Mouse (Mus musculus) spleen, adult 2 months (tissue): ENCODE measurements at regions not wholly inside any gene's neighbourhood (a gene's known extent, or its start where the extent isn't known, plus 50 kb on each side); places are given as distances from the start of the nearest gene placed in this dataset.

ENCODE experiments used
- DNase-seq, 2 experiments: peaks; one replicate each; pipeline versions ENCODE4 v3.0.0 to v3.0.0-alpha.2; 2012 to 2021; ENCODE audit warnings: low spot score in 2 of 2, low read depth in 1 of 2
- H3K27ac ChIP-seq: fragments of 200-500 bp; 2 replicates; pipeline ENCODE4 v1.5.1; 2012; ENCODE audit warnings: low read length, inconsistent platforms; ENCODE audit not compliant: insufficient read depth
- H3K27me3 ChIP-seq: fragments of 200-500 bp; 2 replicates; pipeline ENCODE4 v1.6.1; 2012; ENCODE audit warnings: mild to moderate bottlenecking, moderate library complexity, low read length, inconsistent platforms; ENCODE audit not compliant: control insufficient read depth, insufficient read depth
- H3K36me3 ChIP-seq: fragments of 200-500 bp; 2 replicates; pipeline ENCODE4 v1.6.1; 2012; ENCODE audit warnings: mild to moderate bottlenecking, low read length, inconsistent platforms; ENCODE audit not compliant: control insufficient read depth, insufficient read depth
- H3K4me1 ChIP-seq: fragments of 200-500 bp; 2 replicates; pipeline ENCODE4 v1.6.1; 2011; ENCODE audit warnings: inconsistent platforms; ENCODE audit not compliant: control insufficient read depth, insufficient read depth, insufficient read length
- H3K4me3 ChIP-seq: fragments of 200-500 bp; 2 replicates; pipeline ENCODE4 v1.5.1; 2011; ENCODE audit warnings: mild to moderate bottlenecking, inconsistent platforms; ENCODE audit not compliant: insufficient read depth, insufficient read length; ENCODE audit errors: extremely low read depth
- CTCF ChIP-seq: fragments of 200-500 bp; IDR thresholded peaks from 2 replicates; pipeline ENCODE4 v1.5.1; 2011; ENCODE audit warnings: mild to moderate bottlenecking, inconsistent platforms; ENCODE audit not compliant: insufficient read depth, insufficient read length, insufficient replicate concordance; ENCODE audit errors: extremely low read depth
- POLR2A ChIP-seq: fragments of 200-500 bp; IDR thresholded peaks from 2 replicates; pipeline ENCODE4 v1.6.1; 2011; ENCODE audit warnings: low read depth, low read length, inconsistent platforms
- WGBS: fragments of 180-500 bp; shearing (Covaris S2); methylation state at CpG from one replicate; pipeline ENCODE4 v1.1.7; 2018; 5-methylcytosine and 5-hydroxymethylcytosine counted together

- no peak for DNase-seq
These were observed 355.3 kb upstream of the Tbx3 start for GRCm38 (mm10) chr5:119315149-119315548.

GRCm38 (mm10) chr5:119317617-119318016 lies 352.9 kb upstream of the Tbx3 start:
- 87% methylated on average over 11 of the region's 11 CpGs for WGBS
- TF ChIP-seq POLR2A (no peak), CTCF (no peak)
- no peaks in the 10 kb centered on the region for H3K36me3 ChIP-seq

More at GRCm38 (mm10) chr5:119315149-119315548, 355.3 kb upstream of the Tbx3 start:
- WGBS: 94% methylated on average over 7 of the region's 7 CpGs
- TF ChIP-seq CTCF (no peak), POLR2A (no peak)
- Histone ChIP-seq H3K27me3 (no peaks in the 10 kb centered on the region), H3K4me3 (no peak overlapping the region), H3K36me3 (no peaks in the 10 kb centered on the region), H3K27ac (no peak overlapping the region), H3K4me1 (no peaks in the 10 kb centered on the region)

DNA sequence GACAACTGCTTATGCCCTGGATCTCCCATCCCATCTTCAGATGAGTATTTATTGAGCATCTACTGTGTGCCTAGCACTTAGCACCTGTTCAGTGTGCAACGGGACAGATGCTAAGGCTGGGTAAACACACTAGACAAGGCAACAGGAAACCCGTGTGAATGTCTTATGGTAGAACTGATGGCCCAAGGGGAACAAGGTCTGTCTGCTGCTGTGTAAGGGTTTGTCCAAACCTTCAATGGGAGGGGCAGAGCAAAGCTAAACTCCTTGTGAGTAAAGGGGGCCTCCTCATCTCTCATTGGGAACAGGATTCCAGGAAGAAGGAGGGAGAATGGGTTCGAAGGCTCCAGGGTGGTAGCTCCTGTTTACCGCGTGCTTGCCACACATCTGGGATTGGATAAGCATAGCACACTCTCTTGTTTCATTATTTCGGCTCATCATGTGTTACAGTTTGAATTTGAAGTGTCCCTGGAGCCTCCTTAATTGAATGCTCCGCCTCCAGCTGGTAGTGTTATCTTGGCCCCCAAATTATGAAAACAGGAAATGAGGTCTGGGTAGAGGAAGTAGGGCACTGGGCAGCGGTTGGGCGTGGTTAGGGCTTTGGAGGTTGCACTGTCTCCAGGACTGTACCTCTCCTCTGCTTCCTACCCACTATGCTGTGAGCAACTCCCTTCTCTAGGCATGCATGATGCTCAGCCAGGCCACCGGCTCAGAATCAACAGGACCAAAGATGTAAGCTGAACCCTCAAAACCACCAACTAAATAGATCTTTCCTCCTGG lies 348.9 kb upstream of the Tbx3 start:
- TF ChIP-seq POLR2A (no peak), CTCF (no peak)
- Histone ChIP-seq H3K27ac (0 out of 2 replicates have a peak overlapping the region, but pooled peaks have one; percentile 36), H3K4me3 (no peak overlapping the region), H3K27me3 (no peaks in the 10 kb centered on the region), H3K36me3 (no peaks in the 10 kb centered on the region), H3K4me1 (peaks cover 12% of the 10 kb centered on the region; the same call in 1 of the 2 replicates)
- 19% methylated on average over 10 of the region's 10 CpGs for WGBS
- peak in 1 of 2 experiments; percentile 40 for DNase-seq

More at GRCm38 (mm10) chr5:119317617-119318016, 352.9 kb upstream of the Tbx3 start:
- DNase-seq: no peak
- no peaks in the 10 kb centered on the region for H3K27me3 ChIP-seq
- H3K27ac ChIP-seq: no peak overlapping the region
- H3K4me3 ChIP-seq: no peak overlapping the region
- peaks cover 8% of the 10 kb centered on the region; the same call in 1 of the 2 replicates for H3K4me1 ChIP-seq

DNA sequence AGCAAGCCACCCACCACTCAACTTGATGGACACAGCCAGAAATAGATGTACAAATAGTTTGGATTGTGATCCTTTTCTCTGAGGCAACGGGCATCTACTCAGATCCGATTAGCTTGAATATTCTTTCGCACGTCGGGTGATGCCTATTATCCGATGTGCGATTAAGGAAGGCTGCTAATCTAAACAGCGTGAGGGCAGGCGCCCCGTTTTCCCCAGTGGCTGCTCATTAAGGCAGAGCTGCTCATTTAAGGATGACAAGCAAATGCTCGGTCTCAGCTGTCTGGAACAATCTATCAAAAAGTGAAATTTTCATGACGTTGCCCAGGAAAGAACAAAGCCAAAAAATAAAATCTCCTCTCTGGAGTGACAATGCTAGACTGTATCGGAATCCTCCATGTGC lies 348.1 kb upstream of the Tbx3 start:
- peaks cover 12% of the 10 kb centered on the region; the same call in 1 of the 2 replicates for H3K4me1 ChIP-seq
- H3K36me3 ChIP-seq: no peaks in the 10 kb centered on the region
- TF ChIP-seq CTCF (no peak), POLR2A (no peak)
- no peak for DNase-seq
- H3K27me3 ChIP-seq: no peaks in the 10 kb centered on the region
- no peak overlapping the region for H3K4me3 ChIP-seq
- no peak overlapping the region for H3K27ac ChIP-seq
- 89% methylated on average over 13 of the region's 13 CpGs for WGBS

DNA sequence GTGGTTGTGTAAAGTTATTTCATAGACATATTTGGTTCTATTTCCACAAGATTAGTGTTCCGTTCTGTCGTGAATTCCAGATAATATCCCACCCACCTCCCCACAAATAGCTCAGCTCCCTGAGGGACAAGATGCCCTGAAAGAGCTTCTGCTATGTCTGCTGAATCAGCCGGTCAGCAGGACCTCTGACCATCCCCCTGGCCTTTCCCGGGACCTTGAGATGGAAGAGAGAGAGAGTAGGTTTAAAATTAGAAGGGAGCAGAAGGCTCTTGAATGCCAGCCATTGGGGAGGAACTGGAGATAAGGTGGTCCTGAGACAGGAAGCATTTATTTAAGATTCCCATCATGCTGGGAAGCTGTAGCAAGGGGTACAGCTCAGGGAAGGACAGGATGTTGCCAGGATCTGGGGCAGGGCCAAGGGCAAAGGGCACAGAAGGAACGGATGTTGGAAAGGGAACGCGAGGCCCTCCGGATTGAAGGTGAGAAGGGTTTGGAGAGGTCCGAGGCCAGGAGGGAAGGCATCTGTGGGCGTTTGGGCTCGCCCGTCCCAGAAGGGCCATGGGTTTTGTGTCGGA lies 344.7 kb upstream of the Tbx3 start:
- WGBS: 93% methylated on average over 13 of the region's 13 CpGs
- Histone ChIP-seq H3K27me3 (no peaks in the 10 kb centered on the region), H3K4me1 (peaks cover 12% of the 10 kb centered on the region; the same call in 1 of the 2 replicates), H3K4me3 (no peak overlapping the region), H3K36me3 (no peaks in the 10 kb centered on the region), H3K27ac (no peak overlapping the region)
- no peak for DNase-seq
- no peak for TF ChIP-seq CTCF
- no peak for TF ChIP-seq POLR2A

DNA sequence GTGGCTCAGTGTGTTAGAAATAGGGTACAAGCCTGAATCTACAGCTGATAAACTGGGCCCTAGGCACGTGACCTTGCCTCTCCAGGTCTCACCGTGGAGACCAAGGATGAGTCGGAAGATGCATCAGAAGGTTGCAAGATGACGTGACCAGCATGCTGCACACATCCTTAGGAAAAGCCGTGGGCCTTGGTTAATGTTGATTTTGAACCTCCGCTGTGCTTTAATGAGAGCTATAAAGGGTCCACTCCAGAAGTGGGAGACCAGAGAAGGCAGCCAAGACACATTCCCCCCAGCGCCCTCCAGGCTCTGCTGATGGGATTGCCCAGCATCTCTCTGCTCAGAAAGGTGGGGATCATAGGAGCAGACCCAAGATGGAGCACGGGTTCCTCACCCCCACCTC lies 343.6 kb upstream of the Tbx3 start:
- H3K36me3 ChIP-seq: no peaks in the 10 kb centered on the region
- no peaks in the 10 kb centered on the region for H3K27me3 ChIP-seq
- no peak for TF ChIP-seq POLR2A
- TF ChIP-seq CTCF: no peak
- no peak for DNase-seq
- 94% methylated on average over 8 of the region's 8 CpGs for WGBS
- H3K27ac ChIP-seq: no peak overlapping the region
- peaks cover 6% of the 10 kb centered on the region; the same call in 1 of the 2 replicates for H3K4me1 ChIP-seq
- H3K4me3 ChIP-seq: no peak overlapping the region
